11 mouse cellular contexts compared by ENCODE assay signal in the genomic region with DNA sequence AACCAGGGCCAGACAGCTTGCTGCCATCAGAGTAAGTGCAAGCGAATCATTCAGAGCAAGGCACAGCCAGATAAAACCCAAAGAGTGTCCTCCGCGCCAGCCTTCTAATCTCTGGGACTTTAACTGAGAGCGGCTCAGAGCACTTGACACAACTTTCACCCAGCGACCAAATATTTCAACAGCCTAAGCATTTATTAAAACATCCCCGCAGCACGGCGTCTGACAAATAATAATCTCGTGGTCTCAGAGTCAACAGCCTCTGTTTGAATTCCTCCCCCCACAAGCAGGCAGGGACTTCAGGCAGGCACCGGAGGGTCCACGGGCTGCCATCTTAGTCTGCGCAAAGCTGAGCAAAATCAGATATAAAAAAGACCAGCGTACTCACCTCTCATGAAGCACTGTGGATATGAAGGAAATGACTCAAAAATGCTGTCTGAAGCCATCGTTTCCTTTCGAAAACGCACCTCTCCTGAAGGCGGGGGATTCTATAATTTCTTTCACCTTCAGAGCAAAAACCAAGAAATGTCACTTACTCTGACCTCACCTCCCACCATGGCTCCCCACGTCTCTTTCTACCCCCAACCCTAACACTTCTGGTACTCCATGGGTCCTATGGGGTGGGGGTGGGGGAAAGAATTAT. TPM values are rescaled to one million over a fixed set of nuclear protein-coding genes. Genes with fewer than 3 reads are reported as not detected.
DNase-seq lines count a peak whose midpoint lies in the region; ATAC-seq lines count a peak whose summit lies in the region.
"Had no signal": no experiment of that assay in that cellular context is flagged by ENCODE, and none has a peak within 500 bp of the region (broad histone marks: within the 10 kb centered on the region; RNA-seq: fewer than 3 reads in every experiment).

No protein-coding gene starts in this region.

- no peaks in the 10 kb centered on the region for H3K36me3 ChIP-seq in neural tube, embryonic 15.5 days
- H3K36me3 ChIP-seq: hindbrain, embryonic 15.5 days had no signal

- H3K27me3 ChIP-seq in neural tube, embryonic 15.5 days (replicated peaks) = no peaks in the 10 kb centered on the region
- H3K27me3 ChIP-seq: hindbrain, embryonic 15.5 days had no signal

- H3K27ac ChIP-seq in neural tube, embryonic 15.5 days (replicated peaks) = no peak overlapping the region
- H3K27ac ChIP-seq: hindbrain, embryonic 15.5 days had no signal

- H3K4me3 ChIP-seq in neural tube, embryonic 15.5 days (replicated peaks) = no peak overlapping the region
- H3K4me3 ChIP-seq: hindbrain, embryonic 15.5 days had no signal

- peak; percentile 23 for ATAC-seq in inflammation-experienced regulatory T-cells, adult 6 months
- ATAC-seq in neural tube, embryonic 15.5 days (ENCODE audit: low FRiP score) = no peak
- ATAC-seq: midbrain, embryonic 16.5 days had no signal

- no peak overlapping the region for H3K4me2 ChIP-seq in neural tube, embryonic 15.5 days
- H3K4me2 ChIP-seq: hindbrain, embryonic 15.5 days had no signal

- no peak overlapping the region for H3K9ac ChIP-seq in neural tube, embryonic 15.5 days (replicated peaks)
- H3K9ac ChIP-seq: hindbrain, embryonic 15.5 days had no signal

- peak; percentile 58 to 60 for DNase-seq in B cell, adult 2 months
- DNase-seq in CD4-positive, CD25-positive, alpha-beta regulatory T cell, adult 2 months (ENCODE audit: low read depth, low spot score) = peak; percentile 77
- peak; percentile 83 for DNase-seq in naive thymus-derived CD4-positive, alpha-beta T cell, adult 2 months (ENCODE audit: low read depth)
- DNase-seq in right cerebral cortex, adult 2 months (ENCODE audit: low spot score in 2 of 2) = no peak
- DNase-seq in kidney, postnatal 10 days = no peak
- no peak for DNase-seq in kidney, adult 9 months
- DNase-seq: cerebellum, postnatal 36 days had no signal

- no peaks in the 10 kb centered on the region for H3K9me3 ChIP-seq in neural tube, embryonic 15.5 days (replicated peaks)
- H3K9me3 ChIP-seq: hindbrain, embryonic 15.5 days had no signal

- 92% methylated on average over 18 of the region's 18 CpGs for WGBS in neural tube, embryonic 15.5 days

- peaks cover 22% of the 10 kb centered on the region; the same call in 1 of the 2 replicates for H3K4me1 ChIP-seq in neural tube, embryonic 15.5 days

RNA-seq across cellular contexts. Expression of a gene that starts 0.6 kb away (rescaled TPM):
- 10 to 100 TPM; 28.0 to 47.0 (median 44.5) TPM for polyA plus RNA-seq in inflammation-experienced regulatory T-cells, adult 6 months (2017; shearing (Covaris generic))
- polyA plus RNA-seq in neural tube, embryonic 15.5 days (2015; fragmentation: Nextera tagmentation; extraction: Ambion mirVana) = 2.9 and 12.2 TPM in 2 replicates

Comparison
In these comparisons a context has a peak if more than half of its experiments do, and no peak if none do; other contexts are left out.
1. DNase-seq: peak in B cell, adult 2 months (2 of 2), CD4-positive, CD25-positive, alpha-beta regulatory T cell, adult 2 months (single experiment) and naive thymus-derived CD4-positive, alpha-beta T cell, adult 2 months (single experiment); none in right cerebral cortex, adult 2 months (0 of 2), kidney, postnatal 10 days (single experiment) and kidney, adult 9 months (single experiment).